Mouse (Mus musculus) liver, adult 2 months (tissue): Measurements from ENCODE around the gene Zfp729b. TPM values are rescaled to one million over a fixed set of nuclear protein-coding genes. Genes with fewer than 3 reads are reported as not detected.

Source experiments
- DNase-seq: peaks from one replicate; pipeline ENCODE4 v3.0.0-alpha.2; 2011; ENCODE audit warnings: low read depth, low spot score; ENCODE audit errors: extremely low read depth
- H3K27ac ChIP-seq: fragments of 200-500 bp; replicated peaks from 2 replicates; pipeline ENCODE4 v1.5.1; 2012; ENCODE audit warnings: low read depth, mild to moderate bottlenecking, control low read depth, inconsistent platforms, low read length; ENCODE audit not compliant: insufficient read depth
- H3K27me3 ChIP-seq: fragments of 200-500 bp; 2 replicates; pipeline ENCODE4 v1.6.1; 2012; ENCODE audit warnings: mild to moderate bottlenecking, moderate library complexity, low read length, inconsistent platforms; ENCODE audit not compliant: control insufficient read depth, insufficient read depth
- H3K36me3 ChIP-seq: fragments of 200-500 bp; 2 replicates; pipeline ENCODE4 v1.6.1; 2012; ENCODE audit warnings: low read length, inconsistent platforms; ENCODE audit not compliant: control insufficient read depth, insufficient read depth
- H3K4me1 ChIP-seq: fragments of 200-500 bp; 2 replicates; pipeline ENCODE4 v1.6.1; 2011; ENCODE audit warnings: low read length; ENCODE audit not compliant: control insufficient read depth, insufficient read depth
- H3K4me3 ChIP-seq: fragments of 200-500 bp; 2 replicates; pipeline ENCODE4 v1.5.1; 2011; ENCODE audit warnings: low read depth, mild to moderate bottlenecking, control low read depth, low read length, moderate library complexity; ENCODE audit not compliant: insufficient read depth
- H3K79me2 ChIP-seq: fragments of 200-500 bp; 2 replicates; pipeline ENCODE4 v1.6.1; 2012; ENCODE audit warnings: inconsistent platforms, mild to moderate bottlenecking, low read length, moderate library complexity; ENCODE audit not compliant: control insufficient read depth, insufficient read depth
- H3K9ac ChIP-seq: fragments of 200-500 bp; 2 replicates; pipeline ENCODE4 v1.6.1; 2012; ENCODE audit warnings: low read depth, mild to moderate bottlenecking, control low read depth, inconsistent platforms, low read length
- CTCF ChIP-seq: fragments of 200-500 bp; IDR thresholded peaks from 2 replicates; pipeline ENCODE4 v1.5.1; 2011; ENCODE audit warnings: low read depth, low read length, control low read depth
- POLR2A ChIP-seq: fragments of 200-500 bp; IDR thresholded peaks from 2 replicates; pipeline ENCODE4 v1.6.1; 2011; ENCODE audit warnings: low read length, control low read depth; ENCODE audit not compliant: insufficient read depth; ENCODE audit errors: extremely low read depth
- WGBS: fragments of 180-500 bp; shearing (Covaris S2); methylation state at CpG from one replicate; pipeline ENCODE4 v1.1.7; 2018; 5-methylcytosine and 5-hydroxymethylcytosine counted together
- polyA plus RNA-seq: library from polyadenylated mRNA; depleted of rRNA; stranded (reverse); fragments of >200 nt; gene quantifications from 2 replicates; pipeline ENCODE4 v1.2.3, GENCODE M21; 2012; rRNA removed
- total RNA-seq: library from RNA; depleted of rRNA; stranded (reverse); fragments of >200 nt; gene quantifications from 2 replicates; pipeline ENCODE4 v1.2.3, GENCODE M21; 2014; rRNA removed

Gene Zfp729b
- 7.1 and 9.5 TPM in 2 replicates for total RNA-seq
- polyA plus RNA-seq, result 0.27 and 0.32 TPM in 2 replicates

- H3K27ac ChIP-seq, result peak within 1 kb of the TSS; percentile 21; the same call in 1 of the 2 replicates
- 3% methylated on average over 20 of the region's 20 CpGs for WGBS
- TF ChIP-seq POLR2A (0 out of 2 replicates have a peak, but pooled peaks have one; percentile 11), CTCF (no peak)
These were observed at the start of gene Zfp729b for GRCm38 (mm10) chr13:67609066-67609876. TSS of gene Zfp729b (minus strand) at chr13:67609707.

GRCm38 (mm10) chr13:67652496-67652895 is 43.0 kb upstream of the Zfp729b start:
- no peak overlapping the region for H3K27ac ChIP-seq
- no peaks in the 10 kb centered on the region for H3K27me3 ChIP-seq
- no peak for TF ChIP-seq POLR2A
- no peaks in the 10 kb centered on the region for H3K36me3 ChIP-seq
- no peaks in the 10 kb centered on the region for H3K4me1 ChIP-seq
- no peak for DNase-seq
- WGBS, result 42% methylated on average over 3 of the region's 3 CpGs
- no peak overlapping the region for H3K9ac ChIP-seq
- H3K79me2 ChIP-seq, result no peaks in the 10 kb centered on the region
- H3K4me3 ChIP-seq, result no peak overlapping the region

More at GRCm38 (mm10) chr13:67609066-67609876, at the start of gene Zfp729b:
- H3K9ac ChIP-seq, result peak within 1 kb of the TSS; percentile 78
- H3K27me3 ChIP-seq, result no peaks in the 10 kb centered on the region
- peaks cover 3% of the 10 kb centered on the region for H3K4me1 ChIP-seq
- peak within 1 kb of the TSS; percentile 64 for H3K4me3 ChIP-seq
- H3K36me3 ChIP-seq, result no peaks in the 10 kb centered on the region
- H3K79me2 ChIP-seq, result peaks cover 6% of the 10 kb centered on the region; the same call in 1 of the 2 replicates
- peak; percentile 87 for DNase-seq

GRCm38 (mm10) chr13:67637294-67638007 is 27.9 kb upstream of the Zfp729b start, which contains the start of the genes Gm49345 and Zfp729a:
TSS of gene Gm49345 (minus strand) at chr13:67637769.
TSS of gene Zfp729a (minus strand) at chr13:67637791.
- WGBS, result under 1% methylated on average over 19 of the region's 19 CpGs
- H3K9ac ChIP-seq, result peak within 1 kb of the TSS; percentile 79
- peak; percentile 95 for DNase-seq
- H3K27ac ChIP-seq, result peak within 1 kb of the TSS; percentile 50
- TF ChIP-seq POLR2A (no peak), CTCF (peak; percentile 35)
- H3K4me1 ChIP-seq, result peaks cover 2% of the 10 kb centered on the region; the same call in 1 of the 2 replicates
- no peaks in the 10 kb centered on the region for H3K27me3 ChIP-seq
- H3K79me2 ChIP-seq, result no peaks in the 10 kb centered on the region; the same call in 1 of the 2 replicates
- peak within 1 kb of the TSS; percentile 95 for H3K4me3 ChIP-seq
- H3K36me3 ChIP-seq, result no peaks in the 10 kb centered on the region

GRCm38 (mm10) chr13:67610108-67610507 is 601 bp upstream of the Zfp729b start:
- Histone ChIP-seq H3K9ac (no peak overlapping the region), H3K79me2 (peaks cover 6% of the 10 kb centered on the region; the same call in 1 of the 2 replicates), H3K27me3 (no peaks in the 10 kb centered on the region), H3K4me1 (peaks cover 3% of the 10 kb centered on the region), H3K36me3 (no peaks in the 10 kb centered on the region), H3K4me3 (no peak overlapping the region), H3K27ac (no peak overlapping the region)
- DNase-seq, result peak; percentile 8
- WGBS, result 76% methylated on average over 4 of the region's 4 CpGs
- TF ChIP-seq CTCF, result no peak
- no peak for TF ChIP-seq POLR2A

GRCm38 (mm10) chr13:67572591-67573189 is 36.8 kb downstream of the Zfp729b start:
- no peak overlapping the region for H3K27ac ChIP-seq
- no peak for DNase-seq
- no peak overlapping the region for H3K9ac ChIP-seq
- no peaks in the 10 kb centered on the region for H3K36me3 ChIP-seq
- H3K4me1 ChIP-seq, result no peaks in the 10 kb centered on the region
- TF ChIP-seq CTCF (no peak), POLR2A (no peak)
- WGBS, result 73% methylated on average over 5 of the region's 5 CpGs
- no peaks in the 10 kb centered on the region for H3K79me2 ChIP-seq
- no peak overlapping the region for H3K4me3 ChIP-seq
- no peaks in the 10 kb centered on the region for H3K27me3 ChIP-seq
